Mouse (Mus musculus) lung, embryonic 14.5 days (tissue): ENCODE data around the gene Atp11a. TPM values are rescaled to one million over a fixed set of nuclear protein-coding genes. Genes with fewer than 3 reads are reported as not detected.
A peak's percentile ranks its signal among the peaks of the same experiment; 100 is the strongest.

ENCODE experiments used
- ATAC-seq: fragments of 200-750 bp; cut with Nextera tagmentation; 2 replicates; pipeline ENCODE4 v1.8.0; 2017; ENCODE audit warnings: mild to moderate bottlenecking, moderate TSS enrichment, moderate library complexity; ENCODE audit not compliant: insufficient read depth
- DNase-seq: peaks from one replicate; pipeline ENCODE4 v3.0.0-alpha.2; 2015
- H3K27ac ChIP-seq: fragments of 300-500 bp; sonication (generic); 2 replicates; pipeline ENCODE4 v1.5.1; 2014; ENCODE audit warnings: low read depth, mild to moderate bottlenecking, moderate library complexity
- H3K27me3 ChIP-seq: fragments of 300-500 bp; sonication (generic); 2 replicates; pipeline ENCODE4 v1.6.1; 2014; ENCODE audit warnings: low read length, control low read depth; ENCODE audit not compliant: insufficient read depth
- H3K36me3 ChIP-seq: fragments of 300-500 bp; sonication (generic); 2 replicates; pipeline ENCODE4 v1.6.1; 2014; ENCODE audit warnings: control low read depth; ENCODE audit not compliant: insufficient read depth
- H3K4me1 ChIP-seq: fragments of 300-500 bp; sonication (generic); 2 replicates; pipeline ENCODE4 v1.6.1; 2014; ENCODE audit warnings: antibody characterized with exemption, control low read depth; ENCODE audit not compliant: insufficient read depth
- H3K4me2 ChIP-seq: fragments of 300-500 bp; sonication (generic); 2 replicates; pipeline ENCODE4 v1.6.1; 2014; ENCODE audit warnings: mild to moderate bottlenecking
- H3K4me3 ChIP-seq: fragments of 300-500 bp; sonication (generic); 2 replicates; pipeline ENCODE4 v1.5.1; 2014; ENCODE audit warnings: low read depth, low read length
- H3K9ac ChIP-seq: fragments of 300-500 bp; sonication (generic); 2 replicates; pipeline ENCODE4 v1.6.1; 2014
- H3K9me3 ChIP-seq: fragments of 300-500 bp; sonication (generic); 2 replicates; pipeline ENCODE4 v1.6.1; 2016; ENCODE audit warnings: low read depth, low read length, control low read depth
- CTCF ChIP-seq: IDR thresholded peaks from 2 replicates; pipeline ENCODE4 v1.5.1; 2016; ENCODE audit warnings: antibody characterized with exemption, low read depth
- WGBS: fragments of 180-500 bp; shearing (Covaris S2); extraction: QIAGEN DNeasy Blood & Tissue Kit; methylation state at CpG from one replicate; pipeline ENCODE4 v1.1.7; 2014; 5-methylcytosine and 5-hydroxymethylcytosine counted together
- polyA plus RNA-seq: library from polyadenylated mRNA; unstranded; fragments of >200 nt; fragmentation: Nextera tagmentation; extraction: Ambion mirVana; gene quantifications from 2 replicates; pipeline ENCODE4 v1.2.1, GENCODE M21; 2014

Gene Atp11a
- polyA plus RNA-seq, 1 experiment from 2014 or later, result 26.7 TPM

DNA sequence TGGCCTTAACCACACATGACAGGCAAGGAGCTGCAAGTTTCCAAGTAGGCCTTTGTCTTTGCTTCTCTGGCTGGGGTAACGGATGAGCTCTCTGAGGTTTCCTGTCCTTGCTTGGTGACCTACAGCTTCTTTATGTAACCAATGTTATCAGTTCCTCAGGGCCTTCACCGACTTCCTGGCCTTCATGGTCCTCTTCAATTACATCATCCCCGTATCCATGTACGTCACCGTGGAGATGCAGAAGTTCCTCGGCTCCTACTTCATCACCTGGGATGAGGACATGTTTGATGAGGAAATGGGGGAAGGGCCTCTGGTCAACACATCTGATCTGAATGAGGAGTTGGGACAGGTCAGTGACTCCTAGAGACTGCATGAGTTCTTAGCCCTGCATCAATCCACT, 71.5 kb downstream of the Atp11a start:
- H3K9ac ChIP-seq, result no peak overlapping the region
- 58% methylated on average over 6 of the region's 6 CpGs for WGBS

DNA sequence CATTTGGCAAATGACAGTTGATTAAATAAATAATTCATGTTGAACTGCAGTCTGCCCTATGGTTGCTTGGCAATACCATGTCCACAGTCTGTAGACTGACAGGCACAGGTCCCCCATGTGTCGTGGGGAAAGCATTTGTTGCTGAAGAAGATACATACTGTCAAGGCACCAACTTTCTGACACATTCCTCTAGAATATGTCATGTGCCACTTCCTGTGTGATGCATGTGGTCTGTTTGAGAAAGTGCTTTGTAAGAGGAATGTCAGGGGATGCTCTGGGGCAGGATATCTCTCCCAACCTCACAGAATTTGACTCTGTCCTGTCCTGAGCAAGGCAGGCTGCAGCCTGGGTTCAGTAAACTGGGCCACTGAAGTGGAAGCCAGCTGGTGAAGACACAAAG, 72.6 kb downstream of the Atp11a start:
- no peaks in the 10 kb centered on the region for H3K9me3 ChIP-seq
- peaks cover 86% of the 10 kb centered on the region for H3K36me3 ChIP-seq
- ATAC-seq (no peak), DNase-seq (no peak)
- no peaks in the 10 kb centered on the region for H3K4me1 ChIP-seq
- no peak overlapping the region for H3K9ac ChIP-seq
- WGBS, result 45% methylated on average over 1 of the region's 1 CpGs
- H3K27me3 ChIP-seq, result no peaks in the 10 kb centered on the region
- no peak overlapping the region for H3K27ac ChIP-seq
- no peak overlapping the region for H3K4me3 ChIP-seq
- TF ChIP-seq CTCF, result no peak
- H3K4me2 ChIP-seq, result no peak overlapping the region

More for the DNA sequence above, 71.5 kb downstream of the Atp11a start:
- H3K27me3 ChIP-seq, result no peaks in the 10 kb centered on the region
- no peaks in the 10 kb centered on the region for H3K4me1 ChIP-seq
- no peak for ATAC-seq
- TF ChIP-seq CTCF, result no peak
- no peak for DNase-seq
- no peak overlapping the region for H3K27ac ChIP-seq
- no peaks in the 10 kb centered on the region for H3K9me3 ChIP-seq
- no peak overlapping the region for H3K4me3 ChIP-seq
- H3K4me2 ChIP-seq, result no peak overlapping the region
- peaks cover 81% of the 10 kb centered on the region for H3K36me3 ChIP-seq

GRCm38 (mm10) chr8:12831659-12832589, 75.1 kb downstream of the Atp11a start:
- DNase-seq (peak; percentile 15), ATAC-seq (no peak)
- no peak overlapping the region for H3K4me3 ChIP-seq
- no peak for TF ChIP-seq CTCF
- H3K4me1 ChIP-seq, result no peaks in the 10 kb centered on the region
- H3K9ac ChIP-seq, result no peak overlapping the region
- whole genome bisulfite sequencing, result 87% methylated on average over 7 of the region's 7 CpGs
- H3K9me3 ChIP-seq, result no peaks in the 10 kb centered on the region
- H3K27ac ChIP-seq, result no peak overlapping the region
- peaks cover 78% of the 10 kb centered on the region for H3K36me3 ChIP-seq
- H3K4me2 ChIP-seq, result no peak overlapping the region
- no peaks in the 10 kb centered on the region for H3K27me3 ChIP-seq

DNA sequence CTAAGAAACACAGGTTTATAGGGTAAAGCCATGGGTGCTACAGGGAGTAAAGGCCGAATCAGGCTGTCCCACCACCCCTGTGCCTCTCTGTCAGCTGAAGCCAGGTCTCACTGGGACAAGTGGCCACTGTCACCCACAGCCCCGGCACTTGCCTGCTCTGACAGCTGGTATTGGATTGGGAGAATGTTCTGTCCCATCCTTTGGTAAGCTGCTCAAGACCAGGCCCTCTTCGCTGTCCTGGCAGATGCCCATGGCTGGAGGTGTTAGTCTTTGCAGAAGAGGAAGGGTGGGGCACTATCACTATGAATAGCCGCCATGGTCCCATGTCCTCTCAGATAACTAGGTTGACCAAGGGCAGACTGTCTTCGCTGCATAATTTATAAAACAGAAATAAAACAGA, 76.8 kb downstream of the Atp11a start:
- no peak overlapping the region for H3K4me3 ChIP-seq
- ATAC-seq, result no peak
- H3K27ac ChIP-seq, result no peak overlapping the region
- H3K9me3 ChIP-seq, result no peaks in the 10 kb centered on the region
- TF ChIP-seq CTCF, result no peak
- no peaks in the 10 kb centered on the region for H3K27me3 ChIP-seq
- H3K4me2 ChIP-seq, result no peak overlapping the region
- no peak for DNase-seq
- 86% methylated on average over 5 of the region's 5 CpGs for WGBS
- H3K36me3 ChIP-seq, result peaks cover 75% of the 10 kb centered on the region
- no peak overlapping the region for H3K9ac ChIP-seq
- H3K4me1 ChIP-seq, result no peaks in the 10 kb centered on the region

GRCm38 (mm10) chr8:12840834-12841233, 84.0 kb downstream of the Atp11a start:
- Histone ChIP-seq H3K9ac (no peak overlapping the region), H3K9me3 (no peaks in the 10 kb centered on the region), H3K4me1 (no peaks in the 10 kb centered on the region), H3K4me2 (no peak overlapping the region), H3K27ac (no peak overlapping the region), H3K4me3 (no peak overlapping the region), H3K27me3 (no peaks in the 10 kb centered on the region), H3K36me3 (peaks cover 65% of the 10 kb centered on the region)
- WGBS, result 81% methylated on average over 7 of the region's 7 CpGs
- DNase-seq, result no peak
- no peak for ATAC-seq
- no peak for TF ChIP-seq CTCF

GRCm38 (mm10) chr8:12842342-12842995, 85.7 kb downstream of the Atp11a start:
- H3K27me3 ChIP-seq, result no peaks in the 10 kb centered on the region
- H3K9ac ChIP-seq, result no peak overlapping the region
- no peaks in the 10 kb centered on the region for H3K4me1 ChIP-seq
- H3K36me3 ChIP-seq, result peaks cover 59% of the 10 kb centered on the region
- WGBS, result 88% methylated on average over 11 of the region's 11 CpGs
- DNase-seq (no peak), ATAC-seq (no peak)
- H3K4me2 ChIP-seq, result no peak overlapping the region
- no peaks in the 10 kb centered on the region for H3K9me3 ChIP-seq
- H3K4me3 ChIP-seq, result no peak overlapping the region
- no peak for TF ChIP-seq CTCF
- H3K27ac ChIP-seq, result no peak overlapping the region

GRCm38 (mm10) chr8:12844347-12844950, 87.6 kb downstream of the Atp11a start:
- Histone ChIP-seq H3K9me3 (no peaks in the 10 kb centered on the region), H3K9ac (no peak overlapping the region), H3K4me3 (no peak overlapping the region), H3K27ac (no peak overlapping the region), H3K4me2 (no peak overlapping the region), H3K4me1 (no peaks in the 10 kb centered on the region), H3K36me3 (peaks cover 62% of the 10 kb centered on the region), H3K27me3 (no peaks in the 10 kb centered on the region)
- no peak for ATAC-seq
- 89% methylated on average over 16 of the region's 16 CpGs for WGBS
- no peak for DNase-seq
- no peak for TF ChIP-seq CTCF
